Mouse (Mus musculus) liver, embryonic 16.5 days (tissue): Measurements from ENCODE around the gene Hrnr. TPM values are rescaled to one million over a fixed set of nuclear protein-coding genes. Genes with fewer than 3 reads are reported as not detected.

Source experiments
- ATAC-seq: fragments of 200-750 bp; cut with Nextera tagmentation; 2 replicates; pipeline ENCODE4 v1.8.0; 2017; ENCODE audit warnings: low read depth, mild to moderate bottlenecking, moderate number of reproducible peaks, moderate library complexity
- H3K27ac ChIP-seq: fragments of 300-500 bp; sonication (generic); 2 replicates; pipeline ENCODE4 v1.5.1; 2014; ENCODE audit warnings: mild to moderate bottlenecking, low read length
- H3K27me3 ChIP-seq: fragments of 300-500 bp; sonication (generic); 2 replicates; pipeline ENCODE4 v1.6.1; 2014; ENCODE audit warnings: low read depth, low read length, mixed read lengths; ENCODE audit not compliant: control insufficient read depth, insufficient read depth
- H3K36me3 ChIP-seq: fragments of 300-500 bp; sonication (generic); 2 replicates; pipeline ENCODE4 v1.6.1; 2014; ENCODE audit warnings: mild to moderate bottlenecking; ENCODE audit not compliant: control insufficient read depth, insufficient read depth
- H3K4me1 ChIP-seq: fragments of 300-500 bp; sonication (generic); 2 replicates; pipeline ENCODE4 v1.6.1; 2014; ENCODE audit warnings: low read depth, low read length, mixed read lengths; ENCODE audit not compliant: control insufficient read depth
- H3K4me2 ChIP-seq: fragments of 300-500 bp; sonication (generic); 2 replicates; pipeline ENCODE4 v1.6.1; 2014; ENCODE audit warnings: low read depth, low read length, mixed read lengths
- H3K4me3 ChIP-seq: fragments of 300-500 bp; sonication (generic); 2 replicates; pipeline ENCODE4 v1.5.1; 2014; ENCODE audit warnings: low read depth, mild to moderate bottlenecking, low read length
- H3K9ac ChIP-seq: fragments of 300-500 bp; sonication (generic); 2 replicates; pipeline ENCODE4 v1.6.1; 2014; ENCODE audit warnings: low read depth, low read length
- H3K9me3 ChIP-seq: fragments of 300-500 bp; sonication (generic); replicated peaks from 2 replicates; pipeline ENCODE4 v1.6.1; 2016; ENCODE audit warnings: low read length; ENCODE audit not compliant: control insufficient read depth
- WGBS: fragments of 180-500 bp; shearing (Covaris S2); extraction: QIAGEN DNeasy Blood & Tissue Kit; methylation state at CpG from one replicate; pipeline ENCODE4 v1.1.7; 2014; ENCODE audit not compliant: insufficient replicate concordance; 5-methylcytosine and 5-hydroxymethylcytosine counted together
- polyA plus RNA-seq: library from polyadenylated mRNA; unstranded; fragments of >200 nt; fragmentation: Nextera tagmentation; extraction: Ambion mirVana; gene quantifications from 2 replicates; pipeline ENCODE4 v1.2.1, GENCODE M21; 2015

Hrnr gene
- polyA plus RNA-seq = 0.02 TPM in 1 of 2 replicates, not detected in the other

- Histone ChIP-seq H3K4me1 (no peaks in the 10 kb centered on the region), H3K9me3 (no peaks in the 10 kb centered on the region), H3K4me3 (no peak within 1 kb of the TSS), H3K27ac (no peak within 1 kb of the TSS), H3K36me3 (no peaks in the 10 kb centered on the region), H3K27me3 (no peaks in the 10 kb centered on the region), H3K4me2 (no peak within 1 kb of the TSS), H3K9ac (no peak within 1 kb of the TSS)
- 62% methylated on average over 2 of the region's 2 CpGs for WGBS
- no peak for ATAC-seq
These were observed at the start of gene Hrnr for GRCm38 (mm10) chr3:93319449-93319848. Gene Hrnr (plus strand): TSS chr3:93319749.

DNA sequence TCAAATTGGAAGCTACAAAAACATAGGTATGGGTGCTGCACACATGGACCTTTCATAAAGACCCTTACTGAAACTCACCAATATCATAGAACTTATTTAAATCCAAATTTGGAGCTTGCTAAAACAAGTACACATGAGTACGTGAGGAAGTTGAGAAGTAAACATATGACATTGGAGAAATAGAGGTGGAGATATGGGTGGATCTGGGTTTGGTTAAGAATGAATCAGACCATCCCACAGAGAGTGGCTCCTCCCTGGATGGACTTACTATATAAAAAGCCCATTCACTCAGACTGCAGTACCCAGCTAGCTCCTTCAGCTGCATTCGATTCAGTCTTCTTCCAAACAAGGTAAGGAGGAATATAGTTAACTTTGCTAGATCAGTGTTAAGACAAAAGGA is 46.3 kb upstream of the Hrnr start, which contains the start of gene Flg:
Gene Flg, plus strand, starts transcription at position 301 of the 400 bp plus-strand sequence.
- WGBS = 64% methylated on average over 2 of the region's 2 CpGs

GRCm38 (mm10) chr3:93297542-93297941 is 22.0 kb upstream of the Hrnr start:
- WGBS = 52% methylated on average over 2 of the region's 2 CpGs
- H3K4me1 ChIP-seq = no peaks in the 10 kb centered on the region

More for the DNA sequence above, 46.3 kb upstream of the Hrnr start, which contains the start of gene Flg:
- H3K4me2 ChIP-seq = no peak within 1 kb of the TSS
- no peak within 1 kb of the TSS for H3K9ac ChIP-seq
- no peaks in the 10 kb centered on the region for H3K27me3 ChIP-seq
- H3K4me1 ChIP-seq = no peaks in the 10 kb centered on the region
- no peak within 1 kb of the TSS for H3K27ac ChIP-seq
- H3K36me3 ChIP-seq = no peaks in the 10 kb centered on the region
- no peak for ATAC-seq
- no peaks in the 10 kb centered on the region for H3K9me3 ChIP-seq
- H3K4me3 ChIP-seq = no peak within 1 kb of the TSS

GRCm38 (mm10) chr3:93299832-93300231 is 19.7 kb upstream of the Hrnr start:
- WGBS = 65% methylated on average over 6 of the region's 6 CpGs
- no peaks in the 10 kb centered on the region for H3K9me3 ChIP-seq
- no peak for ATAC-seq
- H3K9ac ChIP-seq = no peak overlapping the region
- H3K36me3 ChIP-seq = no peaks in the 10 kb centered on the region
- no peak overlapping the region for H3K27ac ChIP-seq
- no peak overlapping the region for H3K4me3 ChIP-seq
- no peaks in the 10 kb centered on the region for H3K27me3 ChIP-seq
- H3K4me1 ChIP-seq = no peaks in the 10 kb centered on the region
- H3K4me2 ChIP-seq = no peak overlapping the region

More at GRCm38 (mm10) chr3:93297542-93297941, 22.0 kb upstream of the Hrnr start:
- Histone ChIP-seq H3K9ac (no peak overlapping the region), H3K9me3 (no peaks in the 10 kb centered on the region), H3K36me3 (no peaks in the 10 kb centered on the region), H3K4me3 (no peak overlapping the region), H3K27ac (no peak overlapping the region), H3K4me2 (no peak overlapping the region), H3K27me3 (no peaks in the 10 kb centered on the region)
- no peak for ATAC-seq

DNA sequence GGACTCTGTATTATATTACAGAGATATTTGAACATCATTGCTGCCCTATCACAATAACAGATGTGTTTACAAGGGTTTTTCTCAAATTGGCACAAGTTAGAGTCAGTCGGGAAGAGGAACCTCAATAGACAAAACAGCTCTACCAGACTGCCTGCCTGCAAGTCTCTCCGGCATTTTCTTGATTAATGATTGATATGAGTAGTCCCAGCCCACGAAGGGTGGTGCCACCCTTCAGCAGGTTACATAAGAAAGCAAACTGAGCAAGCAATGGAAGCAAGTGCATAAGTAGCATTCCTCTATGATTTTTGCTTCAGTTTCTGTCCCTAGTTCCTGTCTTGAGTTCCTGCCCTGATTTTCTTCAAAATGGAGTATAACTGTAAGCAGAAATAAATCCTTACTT is 17.7 kb upstream of the Hrnr start:
- Histone ChIP-seq H3K9ac (no peak overlapping the region), H3K4me3 (no peak overlapping the region), H3K27me3 (no peaks in the 10 kb centered on the region), H3K36me3 (no peaks in the 10 kb centered on the region), H3K27ac (no peak overlapping the region), H3K4me1 (no peaks in the 10 kb centered on the region), H3K4me2 (no peak overlapping the region), H3K9me3 (no peaks in the 10 kb centered on the region)
- ATAC-seq = no peak
- WGBS = 53% methylated on average over 3 of the region's 3 CpGs

DNA sequence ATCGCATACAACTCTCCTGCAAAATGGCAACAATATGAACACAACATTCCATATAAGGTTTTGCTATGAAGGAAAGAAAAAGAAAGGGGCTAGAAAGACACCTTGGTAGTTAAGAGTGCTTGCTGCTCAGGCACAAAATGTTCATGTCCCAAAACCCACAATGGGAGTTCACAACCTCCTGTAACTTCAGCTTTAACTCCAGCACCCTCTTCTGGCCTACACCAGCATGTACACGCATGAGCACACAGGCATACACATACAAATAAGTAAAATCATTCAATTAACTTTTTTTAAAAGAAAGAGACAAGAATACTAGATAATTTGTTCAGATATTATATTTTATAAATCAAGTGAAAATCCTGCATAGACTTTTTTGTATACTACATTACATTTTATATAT is 13.4 kb upstream of the Hrnr start:
- Histone ChIP-seq H3K4me2 (no peak overlapping the region), H3K9ac (no peak overlapping the region), H3K4me3 (no peak overlapping the region), H3K36me3 (no peaks in the 10 kb centered on the region), H3K4me1 (no peaks in the 10 kb centered on the region), H3K27ac (no peak overlapping the region), H3K9me3 (no peaks in the 10 kb centered on the region), H3K27me3 (no peaks in the 10 kb centered on the region)
- WGBS = 56% methylated on average over 2 of the region's 2 CpGs
- no peak for ATAC-seq

- Histone ChIP-seq H3K4me2 (no peak overlapping the region), H3K4me3 (no peak overlapping the region), H3K27ac (no peak overlapping the region), H3K27me3 (no peaks in the 10 kb centered on the region), H3K36me3 (no peaks in the 10 kb centered on the region), H3K4me1 (no peaks in the 10 kb centered on the region), H3K9me3 (no peaks in the 10 kb centered on the region), H3K9ac (no peak overlapping the region)
- 58% methylated on average over 3 of the region's 3 CpGs for WGBS
- ATAC-seq = no peak
These were observed 8.2 kb upstream of the Hrnr start for GRCm38 (mm10) chr3:93311371-93311770.

DNA sequence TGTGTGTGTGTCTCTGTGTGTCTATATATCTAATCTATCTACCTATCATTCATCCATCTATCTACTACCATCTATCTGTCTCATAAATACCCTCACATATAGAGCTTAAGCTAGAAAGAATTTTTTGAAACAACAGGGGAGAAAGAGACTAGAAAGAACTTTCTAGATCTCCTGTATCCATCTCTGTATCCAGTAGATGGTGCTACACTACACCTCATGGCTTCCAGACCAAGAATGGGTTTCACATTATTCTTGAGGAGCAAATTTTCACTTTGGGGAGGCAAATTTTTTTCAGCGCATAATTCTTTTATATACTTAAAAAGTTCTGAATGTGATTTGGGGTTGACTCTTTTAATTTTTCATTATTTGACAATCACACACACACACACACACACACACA is 5.2 kb upstream of the Hrnr start:
- WGBS = 66% methylated on average over 1 of the region's 1 CpGs
- Histone ChIP-seq H3K9ac (no peak overlapping the region), H3K4me1 (no peaks in the 10 kb centered on the region), H3K27me3 (no peaks in the 10 kb centered on the region), H3K27ac (no peak overlapping the region), H3K9me3 (no peaks in the 10 kb centered on the region), H3K4me2 (no peak overlapping the region), H3K4me3 (no peak overlapping the region), H3K36me3 (no peaks in the 10 kb centered on the region)
- ATAC-seq = no peak

- Histone ChIP-seq H3K27me3 (no peaks in the 10 kb centered on the region), H3K4me3 (no peak overlapping the region), H3K27ac (no peak overlapping the region), H3K4me1 (no peaks in the 10 kb centered on the region), H3K9ac (no peak overlapping the region), H3K9me3 (no peaks in the 10 kb centered on the region), H3K4me2 (no peak overlapping the region), H3K36me3 (no peaks in the 10 kb centered on the region)
- no peak for ATAC-seq
These were observed 18.2 kb downstream of the Hrnr start for GRCm38 (mm10) chr3:93337749-93338148.
